Mouse (Mus musculus) spleen, adult 18-20 months (tissue): ENCODE measurements around the gene Rpl41.
A peak's percentile ranks its signal among the peaks of the same experiment; 100 is the strongest.
"Not testable (repeated sequence)": the region's sequence is repeated elsewhere in the genome, so short reads cannot be mapped to it uniquely, and the experiment has no call there.

ENCODE experiments used
- DNase-seq, 2 experiments: peaks; one replicate each; pipeline ENCODE4 v3.0.0; 2022; ENCODE audit warnings: mixed read lengths in 2 of 2

The Rpl41 gene

GRCm38 (mm10) chr10:128555567-128555966 lies 6.5 kb upstream of the Rpl41 start:
- not testable (repeated sequence) for DNase-seq

GRCm38 (mm10) chr10:128550144-128550823 lies 1.2 kb upstream of the Rpl41 start:
- not testable (repeated sequence) for DNase-seq

DNA sequence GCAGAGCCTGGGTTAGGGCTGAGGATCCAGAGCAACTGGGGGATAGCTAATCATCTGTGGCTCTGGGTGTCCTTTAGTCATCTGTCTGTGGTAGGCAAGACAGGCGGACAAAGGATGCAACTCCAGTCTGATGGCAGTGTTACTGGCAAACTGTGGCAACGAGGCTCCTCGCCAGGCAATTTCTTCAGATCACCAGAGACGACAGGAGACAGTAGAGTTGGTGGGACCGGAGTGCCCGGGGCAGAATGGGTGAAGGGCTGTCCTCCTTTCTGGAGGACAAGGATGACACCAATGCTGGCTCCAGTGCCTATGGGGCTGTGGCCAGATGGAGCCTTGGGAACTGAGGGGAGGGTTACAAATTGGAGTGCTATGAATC lies 565 bp upstream of the Rpl41 start:
- not testable (repeated sequence) for DNase-seq

- peak; percentile 22 to 49 for DNase-seq
Observed at GRCm38 (mm10) chr10:128548051-128548791, 884 bp downstream of the Rpl41 start.

- DNase-seq = peak; percentile 86 to 92
Observed at GRCm38 (mm10) chr10:128547361-128548032, 1.6 kb downstream of the Rpl41 start, which contains the start of gene Zc3h10. Gene Zc3h10, minus strand, starts transcription at chr10:128547774.

DNA sequence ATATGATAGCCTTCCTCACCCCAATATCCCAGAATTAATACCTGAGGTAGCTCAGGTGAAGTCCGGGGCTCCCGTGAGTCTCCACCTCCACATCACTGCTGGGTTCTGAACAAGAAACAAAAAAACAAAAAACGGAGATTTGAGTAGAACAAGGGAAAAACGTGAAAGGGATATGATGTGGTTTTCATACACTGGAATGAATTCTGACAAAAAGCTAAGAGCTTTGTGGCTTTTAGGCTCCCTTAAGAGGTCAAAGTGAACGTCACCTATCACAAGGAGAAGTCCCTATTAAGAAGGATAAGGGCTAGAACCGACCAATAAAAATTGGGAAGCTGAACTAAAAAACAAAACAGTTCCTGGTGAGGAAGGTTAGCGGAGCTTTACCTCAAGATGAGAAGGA lies 2.3 kb downstream of the Rpl41 start:
- no peak for DNase-seq

DNA sequence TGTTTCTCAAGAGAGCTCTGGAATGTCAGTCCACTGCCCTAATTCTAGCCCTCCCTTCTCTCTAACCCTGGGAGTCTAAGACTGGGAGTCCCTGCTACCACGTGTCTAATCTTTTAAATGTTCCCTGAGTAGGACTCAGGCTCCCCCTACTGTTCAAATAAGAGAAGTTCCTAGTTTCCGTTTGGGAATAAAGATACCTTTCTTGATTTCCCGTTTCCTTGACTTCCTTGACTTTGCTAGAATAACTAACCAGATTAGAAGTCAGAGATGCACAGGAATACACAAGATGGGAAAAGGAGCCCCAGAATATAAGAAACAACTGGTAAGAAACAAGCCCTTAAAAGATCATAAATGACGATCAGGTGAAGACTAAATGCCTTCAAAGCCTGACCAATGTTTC lies 2.7 kb downstream of the Rpl41 start:
- no peak for DNase-seq

DNA sequence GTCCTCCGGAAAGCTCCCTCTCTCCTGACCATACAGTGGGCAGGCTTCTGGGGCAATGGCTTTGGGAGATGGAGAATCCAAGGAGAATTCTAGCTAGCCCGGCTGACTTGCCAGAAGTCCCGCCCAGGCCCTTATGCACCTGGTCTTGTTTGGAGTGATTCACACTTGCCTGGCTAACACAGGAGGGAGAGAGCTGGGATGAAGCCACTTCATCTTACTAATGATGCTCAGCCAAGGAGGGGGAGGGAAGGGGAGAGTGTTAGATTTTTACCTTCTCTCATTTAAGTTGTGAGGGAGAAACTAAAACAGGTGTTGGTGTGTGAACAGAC lies 3.6 kb downstream of the Rpl41 start:
- DNase-seq = no peak

DNA sequence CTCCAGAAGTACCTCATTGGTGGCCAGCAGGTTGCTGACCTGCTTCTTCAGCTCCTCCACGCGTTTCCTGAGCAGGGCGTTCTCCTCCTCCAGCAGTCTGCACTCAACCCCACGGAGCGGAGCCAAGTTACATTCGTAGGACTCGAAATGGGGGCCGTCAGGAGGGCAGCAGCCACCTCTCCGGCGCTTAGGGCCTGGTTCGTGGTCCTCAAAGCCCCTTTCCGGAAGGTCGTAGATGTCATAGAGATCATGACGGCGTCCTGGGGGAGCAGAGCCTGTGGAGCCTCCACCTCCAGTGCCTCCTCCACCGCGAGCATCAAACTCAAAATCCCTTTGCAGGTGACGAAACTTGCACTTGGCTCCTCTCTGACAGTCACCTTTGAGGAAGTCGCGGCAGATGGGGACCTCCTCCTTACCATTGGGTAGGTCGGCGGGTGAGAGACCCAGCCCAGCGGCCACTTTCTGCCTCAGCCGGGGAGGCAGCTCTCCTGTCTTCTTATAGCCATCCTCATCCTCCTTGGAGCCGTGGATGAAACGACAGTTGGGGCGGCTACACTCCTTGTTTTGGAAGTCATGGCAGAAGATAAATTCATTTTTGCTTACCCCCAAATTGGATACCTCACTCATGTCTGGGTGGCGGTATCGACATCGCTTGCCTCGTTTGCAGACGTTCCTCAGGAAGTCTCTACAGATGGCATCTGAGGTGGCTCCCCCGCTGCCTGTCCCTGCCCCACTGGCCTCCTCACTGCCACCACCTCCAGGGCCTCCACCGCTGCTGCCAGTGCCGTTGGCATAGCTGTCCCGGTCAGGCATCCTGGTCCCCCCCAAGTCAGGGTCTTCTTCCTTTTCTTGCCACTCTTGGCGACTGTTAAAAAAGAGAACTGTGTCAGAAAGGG lies 4.2 kb downstream of the Rpl41 start:
- DNase-seq = no peak

- DNase-seq = no peak
Observed at GRCm38 (mm10) chr10:128544151-128544657, 4.9 kb downstream of the Rpl41 start.

DNA sequence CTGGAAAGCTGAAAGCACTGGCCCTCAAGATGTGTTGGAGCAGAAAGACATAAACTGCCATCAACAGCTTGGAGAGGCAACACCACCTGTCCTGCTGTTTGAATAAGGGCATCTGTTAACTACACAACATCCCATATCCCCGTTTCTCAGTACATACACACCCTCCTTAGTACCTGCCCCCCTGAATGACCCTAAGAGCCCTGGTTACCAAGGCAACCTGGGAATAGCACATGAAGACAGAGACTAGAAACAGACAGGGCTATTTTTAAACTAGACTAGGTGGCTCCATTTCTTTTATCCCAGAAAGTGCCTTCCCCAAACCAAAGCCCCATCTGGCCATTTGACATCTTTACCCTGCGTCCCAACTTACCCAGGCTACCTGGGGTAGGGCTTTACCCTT lies 6.0 kb downstream of the Rpl41 start:
- DNase-seq = no peak

DNA sequence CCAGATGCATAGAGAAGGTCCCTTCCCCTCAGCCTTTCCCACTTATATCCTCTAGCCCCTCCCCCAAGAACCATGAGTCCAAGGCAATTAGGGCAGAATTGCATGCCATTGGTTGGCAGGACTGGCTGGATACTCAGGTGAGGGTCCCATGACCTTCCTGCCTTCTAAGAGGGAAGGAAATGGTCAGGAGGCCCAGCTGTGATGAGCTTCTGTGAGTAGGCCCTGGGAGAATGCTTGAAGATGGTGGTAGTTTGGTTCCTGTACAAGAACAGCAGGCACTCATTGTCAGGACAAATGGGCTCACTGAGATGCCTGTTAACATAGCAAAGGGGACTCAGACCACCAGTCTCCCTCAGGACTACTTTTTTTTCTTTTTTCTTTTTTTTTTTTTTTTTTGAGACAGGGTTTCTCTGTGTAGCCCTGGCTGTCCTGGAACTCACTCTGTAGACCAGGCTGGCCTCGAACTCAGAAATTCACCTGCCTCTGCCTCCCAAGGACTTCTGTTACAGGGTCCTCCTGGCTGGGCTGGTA lies 10.7 kb downstream of the Rpl41 start:
- no peak for DNase-seq

DNA sequence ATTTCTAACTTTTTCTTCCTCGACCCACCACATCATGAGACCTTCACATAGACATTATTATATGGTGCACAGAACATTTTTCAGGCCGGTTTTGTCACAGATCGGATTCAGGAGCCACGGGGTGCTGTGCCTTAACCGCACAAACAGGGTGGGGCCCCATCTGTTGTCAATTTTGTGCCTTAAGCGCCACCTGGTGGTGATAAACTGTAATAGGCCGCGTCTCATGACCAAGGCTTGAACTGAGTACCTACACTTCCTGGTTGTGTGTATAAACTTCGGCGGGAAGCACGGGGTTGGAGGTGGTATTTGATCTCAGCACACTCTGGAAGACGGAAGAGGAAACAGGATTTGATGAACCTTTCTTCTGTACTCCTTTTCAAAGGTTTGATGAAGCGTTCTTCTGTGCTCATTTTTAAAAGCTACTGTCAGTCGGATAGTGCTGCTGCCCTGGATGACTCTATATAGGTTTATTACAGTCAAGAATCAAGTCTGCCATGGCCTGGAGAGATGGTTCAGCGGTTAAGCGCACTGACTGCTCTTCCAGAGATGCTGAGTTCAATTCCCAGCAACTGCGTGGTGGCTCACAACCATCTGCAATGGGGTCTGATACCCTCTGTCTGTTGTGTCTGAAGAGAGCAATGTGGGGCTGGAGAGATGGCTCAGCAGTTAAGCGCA lies 12.7 kb downstream of the Rpl41 start:
- peak; percentile 82 to 83 for DNase-seq

- DNase-seq = peak in 1 of 2 experiments; percentile 23
Observed at GRCm38 (mm10) chr10:128535624-128536265, 13.4 kb downstream of the Rpl41 start.

GRCm38 (mm10) chr10:128535206-128535605 lies 13.9 kb downstream of the Rpl41 start:
- no peak for DNase-seq

DNA sequence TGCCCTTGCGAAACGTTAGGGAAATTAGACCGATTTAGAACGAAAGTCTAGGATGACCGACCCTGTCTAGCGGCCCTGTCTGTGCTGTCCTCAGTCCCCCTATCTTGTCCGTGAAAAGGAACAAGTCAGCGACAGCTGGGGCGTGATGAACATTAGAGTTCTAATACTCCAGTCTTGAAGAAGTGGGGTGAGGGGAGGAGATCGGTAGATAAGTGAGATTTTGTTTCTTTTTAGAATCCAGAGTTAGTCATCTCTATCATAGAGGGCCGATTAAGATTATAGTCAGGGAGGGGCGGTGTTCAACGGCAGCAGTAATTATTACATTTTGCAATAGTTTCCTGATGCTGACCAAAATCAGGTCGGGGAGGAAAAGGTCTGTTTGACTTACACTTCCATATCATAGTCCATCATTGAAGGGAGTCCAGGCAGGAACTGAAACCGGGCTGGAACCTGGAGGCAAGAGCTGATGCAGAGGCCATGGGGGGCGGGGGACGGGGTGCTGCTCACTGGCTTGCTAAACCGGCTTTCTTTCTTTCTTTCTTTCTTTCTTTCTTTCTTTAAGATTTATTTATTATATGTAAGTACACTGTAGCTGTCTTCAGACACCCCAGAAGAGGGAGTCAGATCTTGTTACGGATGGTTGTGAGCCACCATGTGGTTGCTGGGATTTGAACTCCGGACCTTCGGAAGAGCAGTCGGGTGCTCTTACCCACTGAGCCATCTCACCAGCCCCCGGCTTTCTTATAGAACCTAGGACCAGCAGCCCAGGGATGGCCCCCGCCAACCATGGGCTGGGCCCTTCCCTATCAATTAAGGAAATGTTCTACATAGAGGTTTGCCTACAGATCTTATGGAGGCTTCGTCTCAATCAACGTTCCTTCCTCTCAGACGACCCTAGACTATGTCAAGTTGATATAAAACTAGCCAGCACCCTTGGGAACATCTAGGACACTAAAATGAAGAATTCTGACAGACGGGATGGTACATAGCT lies 22.4 kb downstream of the Rpl41 start:
- no peak for DNase-seq

- DNase-seq = peak; percentile 87 to 91
Observed at GRCm38 (mm10) chr10:128525671-128526308, 23.3 kb downstream of the Rpl41 start, which contains the start of gene Esyt1. Gene Esyt1, minus strand, starts transcription at chr10:128525871.

GRCm38 (mm10) chr10:128524732-128525662 lies 24.1 kb downstream of the Rpl41 start:
- DNase-seq = peak; percentile 66 to 70
